Mouse (Mus musculus) embryo, embryonic 10 days (tissue): ENCODE measurements around the gene Mael.

ENCODE experiments used
- DNase-seq: peaks from one replicate; pipeline ENCODE4 v3.0.0-alpha.2; 2015; ENCODE audit warnings: low spot score

Mael gene

GRCm38 (mm10) chr1:166238315-166238969 lies at the start of gene Mael:
Mael (minus strand) TSS chr1:166238747.
- DNase-seq = no peak

GRCm38 (mm10) chr1:166286231-166286630 lies 47.7 kb upstream of the Mael start:
- no peak for DNase-seq

- DNase-seq = no peak
These were observed 45.8 kb upstream of the Mael start for GRCm38 (mm10) chr1:166284390-166284789.

GRCm38 (mm10) chr1:166283451-166283850 lies 44.9 kb upstream of the Mael start:
- DNase-seq = no peak

GRCm38 (mm10) chr1:166282597-166283210 lies 44.2 kb upstream of the Mael start:
- peak; percentile 98 for DNase-seq

GRCm38 (mm10) chr1:166281836-166282235 lies 43.3 kb upstream of the Mael start:
- DNase-seq = no peak

- DNase-seq = no peak
These were observed 42.7 kb upstream of the Mael start for GRCm38 (mm10) chr1:166281287-166281686.

GRCm38 (mm10) chr1:166280566-166280965 lies 42.0 kb upstream of the Mael start:
- peak; percentile 84 for DNase-seq

- DNase-seq = peak; percentile 65
These were observed 41.1 kb upstream of the Mael start for GRCm38 (mm10) chr1:166279580-166280206.

- no peak for DNase-seq
These were observed 40.2 kb upstream of the Mael start for GRCm38 (mm10) chr1:166278786-166279185.

- DNase-seq = no peak
These were observed 29.7 kb upstream of the Mael start for GRCm38 (mm10) chr1:166268218-166268617.

- no peak for DNase-seq
These were observed 28.4 kb upstream of the Mael start for GRCm38 (mm10) chr1:166266918-166267317.

GRCm38 (mm10) chr1:166266001-166266705 lies 27.6 kb upstream of the Mael start:
- no peak for DNase-seq

- no peak for DNase-seq
These were observed 21.0 kb upstream of the Mael start for GRCm38 (mm10) chr1:166259526-166259925.

GRCm38 (mm10) chr1:166256898-166257297 lies 18.4 kb upstream of the Mael start:
- no peak for DNase-seq

GRCm38 (mm10) chr1:166256302-166256701 lies 17.8 kb upstream of the Mael start:
- no peak for DNase-seq

- no peak for DNase-seq
These were observed 17.1 kb upstream of the Mael start for GRCm38 (mm10) chr1:166255651-166256050.

- no peak for DNase-seq
These were observed 16.5 kb upstream of the Mael start for GRCm38 (mm10) chr1:166255091-166255490.

- DNase-seq = peak; percentile 82
These were observed 15.6 kb upstream of the Mael start, which contains the start of gene Ildr2 for GRCm38 (mm10) chr1:166253898-166254894. Ildr2 (plus strand) TSS chr1:166254139.

GRCm38 (mm10) chr1:166244285-166244684 lies 5.7 kb upstream of the Mael start:
- DNase-seq = no peak

- peak; percentile 56 for DNase-seq
These were observed 24.4 kb downstream of the Mael start for GRCm38 (mm10) chr1:166214181-166214580.
